Comparison of ENCODE assay signal across 8 mouse cellular contexts in genomic region chrX:41957161-41957560, GRCm38 (mm10). TPM values are rescaled to one million over a fixed set of nuclear protein-coding genes. Genes with fewer than 3 reads are reported as not detected.
A peak's percentile ranks its signal among the peaks of the same experiment; 100 is the strongest.
DNase-seq lines count a peak whose midpoint lies in the region; ATAC-seq lines count a peak whose summit lies in the region.

No protein-coding gene starts in this region.

- H3K36me3 ChIP-seq in heart, embryonic 10.5 days: no peaks in the 10 kb centered on the region
- H3K36me3 ChIP-seq in midbrain, embryonic 14.5 days (ENCODE audit: control insufficient read depth, insufficient read depth, low read length): no peaks in the 10 kb centered on the region
- no peaks in the 10 kb centered on the region for H3K36me3 ChIP-seq in midbrain, embryonic 16.5 days (ENCODE audit: control insufficient read depth, insufficient read depth, low read length)

- ATAC-seq in midbrain, embryonic 14.5 days (ENCODE audit: low FRiP score, low TSS enrichment): no peak
- no peak for ATAC-seq in midbrain, embryonic 16.5 days

- no peak overlapping the region for H3K4me3 ChIP-seq in heart, embryonic 10.5 days
- H3K4me3 ChIP-seq in midbrain, embryonic 14.5 days (replicated peaks; ENCODE audit: low read depth, low read length): no peak overlapping the region
- no peak overlapping the region for H3K4me3 ChIP-seq in midbrain, embryonic 16.5 days (ENCODE audit: low read depth, low read length)

- no peaks in the 10 kb centered on the region for H3K4me1 ChIP-seq in heart, embryonic 10.5 days
- no peaks in the 10 kb centered on the region for H3K4me1 ChIP-seq in midbrain, embryonic 14.5 days (ENCODE audit: control insufficient read depth, insufficient read depth, low read length)
- no peaks in the 10 kb centered on the region for H3K4me1 ChIP-seq in midbrain, embryonic 16.5 days (ENCODE audit: control insufficient read depth, insufficient read depth, low read length)

- no peak overlapping the region for H3K9ac ChIP-seq in midbrain, embryonic 14.5 days (replicated peaks; ENCODE audit: low read length)
- no peak overlapping the region for H3K9ac ChIP-seq in midbrain, embryonic 16.5 days (ENCODE audit: low read depth, low read length)

- 62% methylated on average over 4 of the region's 4 CpGs for WGBS in heart, embryonic 10.5 days
- WGBS in midbrain, embryonic 14.5 days: 73% methylated on average over 4 of the region's 4 CpGs
- 71% methylated on average over 4 of the region's 4 CpGs for WGBS in midbrain, embryonic 16.5 days

- no peaks in the 10 kb centered on the region for H3K27me3 ChIP-seq in heart, embryonic 10.5 days (ENCODE audit: insufficient read depth, poor library complexity, severe bottlenecking)
- H3K27me3 ChIP-seq in midbrain, embryonic 14.5 days (ENCODE audit: control insufficient read depth, insufficient read depth, low read length): no peaks in the 10 kb centered on the region
- no peaks in the 10 kb centered on the region for H3K27me3 ChIP-seq in midbrain, embryonic 16.5 days (ENCODE audit: control insufficient read depth, insufficient read depth, low read depth, low read length)

- intact Hi-C loops in left cerebral cortex, postnatal 14 days (cut with DNase I): no loop called here

- H3K4me2 ChIP-seq in midbrain, embryonic 14.5 days (ENCODE audit: low read length): no peak overlapping the region
- H3K4me2 ChIP-seq in midbrain, embryonic 16.5 days (ENCODE audit: low read length): no peak overlapping the region

- no peak overlapping the region for H3K27ac ChIP-seq in heart, embryonic 10.5 days
- no peak overlapping the region for H3K27ac ChIP-seq in midbrain, embryonic 14.5 days (replicated peaks; ENCODE audit: low read depth, low read length)
- no peak overlapping the region for H3K27ac ChIP-seq in midbrain, embryonic 16.5 days (ENCODE audit: low read length)

- no peaks in the 10 kb centered on the region for H3K9me3 ChIP-seq in heart, embryonic 10.5 days
- no peaks in the 10 kb centered on the region for H3K9me3 ChIP-seq in midbrain, embryonic 14.5 days (ENCODE audit: control insufficient read depth, low read length)
- no peaks in the 10 kb centered on the region for H3K9me3 ChIP-seq in midbrain, embryonic 16.5 days (replicated peaks; ENCODE audit: control insufficient read depth, low read length, poor library complexity, severe bottlenecking)

- DNase-seq in heart, adult 18-20 months: peak; percentile 0 to 23
- no peak for DNase-seq in heart, embryonic 10.5 days (ENCODE audit: low spot score)
- peak; percentile 50 to 53 for DNase-seq in B cell, adult 2 months
- peak; percentile 48 for DNase-seq in c-Kit-positive CD71-positive TER-119-positive erythroid progenitor cells, embryonic 14.5 days (ENCODE audit: low spot score)
- DNase-seq in naive thymus-derived CD4-positive, alpha-beta T cell, adult 2 months (ENCODE audit: low read depth): peak; percentile 54
- no peak for DNase-seq in left cerebral cortex, postnatal 14 days (ENCODE audit: low spot score in 2 of 2)
- no peak for DNase-seq in midbrain, embryonic 14.5 days

RNA-seq across cellular contexts. Expression of gene Thoc2, which starts 36.7 kb away (rescaled TPM):
- total RNA-seq in heart, adult 18-20 months (2021): 10 to 100 TPM; 17.7 to 27.5 TPM
- 60.2 and 61.4 TPM in 2 replicates for polyA plus RNA-seq in heart, embryonic 10.5 days (2016; fragmentation: Nextera tagmentation; extraction: Ambion mirVana)
- 10 to 100 TPM; 39.5 to 49.0 TPM for total RNA-seq in left cerebral cortex, postnatal 14 days (2021)
- 109 and 121 TPM in 2 replicates for polyA plus RNA-seq in midbrain, embryonic 14.5 days (2014; fragmentation: Nextera tagmentation; extraction: Ambion mirVana)
- polyA plus RNA-seq in midbrain, embryonic 16.5 days (2015; fragmentation: Nextera tagmentation; extraction: Ambion mirVana): 81.0 and 87.2 TPM in 2 replicates

Comparison
In these comparisons a context has a peak if more than half of its experiments do, and no peak if none do; other contexts are left out.
1. DNase-seq: peak in heart, adult 18-20 months (2 of 2), B cell, adult 2 months (2 of 2), c-Kit-positive CD71-positive TER-119-positive erythroid progenitor cells, embryonic 14.5 days (single experiment) and naive thymus-derived CD4-positive, alpha-beta T cell, adult 2 months (single experiment); none in heart, embryonic 10.5 days (single experiment), left cerebral cortex, postnatal 14 days (0 of 2) and midbrain, embryonic 14.5 days (single experiment).